Mouse (Mus musculus) liver, embryonic 14.5 days (tissue): Measurements from ENCODE around the gene Lrp5. TPM values are rescaled to one million over a fixed set of nuclear protein-coding genes. Genes with fewer than 3 reads are reported as not detected.

Experiments
- ATAC-seq: fragments of 200-750 bp; cut with Nextera tagmentation; 2 replicates; pipeline ENCODE4 v1.8.0; 2017; ENCODE audit warnings: moderate number of reproducible peaks, mild to moderate bottlenecking, moderate library complexity; ENCODE audit not compliant: insufficient read depth
- DNase-seq, 3 experiments: peaks; one replicate each; pipeline ENCODE4 v3.0.0-alpha.2; 2012 to 2013; ENCODE audit warnings: low read depth in 3 of 3, low spot score in 3 of 3
- H3K27ac ChIP-seq: fragments of 300-500 bp; sonication (generic); 2 replicates; pipeline ENCODE4 v1.5.1; 2014; ENCODE audit warnings: moderate library complexity, mild to moderate bottlenecking, control low read depth, inconsistent platforms
- H3K27me3 ChIP-seq: fragments of 300-500 bp; sonication (generic); 2 replicates; pipeline ENCODE4 v1.6.1; 2014; ENCODE audit warnings: mild to moderate bottlenecking, low read length, moderate library complexity; ENCODE audit not compliant: control insufficient read depth, insufficient read depth
- H3K36me3 ChIP-seq: fragments of 300-500 bp; sonication (generic); replicated peaks from 2 replicates; pipeline ENCODE4 v1.6.1; 2014; ENCODE audit warnings: low read depth; ENCODE audit not compliant: control insufficient read depth, insufficient read depth
- H3K4me1 ChIP-seq, 2 experiments: fragments of 200-500 bp in 1 of 2; fragments of 300-500 bp in 1 of 2; sonication (generic) in 1 of 2; replicated peaks; 2 replicates each; pipeline ENCODE4 v1.6.1; 2012 to 2014; ENCODE audit warnings: antibody characterized with exemption in 1 of 2, inconsistent platforms in 1 of 2, low read length in 1 of 2; ENCODE audit not compliant: control insufficient read depth in 2 of 2, insufficient read depth in 2 of 2
- H3K4me2 ChIP-seq: fragments of 300-500 bp; sonication (generic); 2 replicates; pipeline ENCODE4 v1.6.1; 2014; ENCODE audit warnings: low read depth, mild to moderate bottlenecking, control low read depth, moderate library complexity
- H3K4me3 ChIP-seq, 2 experiments: fragments of 200-500 bp in 1 of 2; fragments of 300-500 bp in 1 of 2; sonication (generic) in 1 of 2; 2 replicates each; pipeline ENCODE4 v1.5.1; 2012 to 2014; ENCODE audit warnings: low read depth in 2 of 2, low read length in 2 of 2, mild to moderate bottlenecking in 2 of 2, control low read depth in 1 of 2, inconsistent platforms in 1 of 2, moderate library complexity in 1 of 2; ENCODE audit not compliant: insufficient read depth in 1 of 2
- H3K9ac ChIP-seq: fragments of 300-500 bp; sonication (generic); replicated peaks from 2 replicates; pipeline ENCODE4 v1.6.1; 2014; ENCODE audit warnings: mild to moderate bottlenecking, control low read depth, moderate library complexity
- H3K9me3 ChIP-seq: fragments of 300-500 bp; sonication (generic); 2 replicates; pipeline ENCODE4 v1.6.1; 2016; ENCODE audit warnings: low read length, mixed read lengths; ENCODE audit not compliant: control insufficient read depth
- CTCF ChIP-seq: IDR thresholded peaks from 2 replicates; pipeline ENCODE4 v1.5.1; 2016; ENCODE audit warnings: antibody characterized with exemption, low read depth, control low read depth
- EP300 ChIP-seq: IDR thresholded peaks from 2 replicates; pipeline ENCODE4 v1.6.1; 2016; ENCODE audit warnings: antibody characterized with exemption, low read depth
- WGBS: fragments of 180-500 bp; shearing (Covaris S2); extraction: QIAGEN DNeasy Blood & Tissue Kit; methylation state at CpG from one replicate; pipeline ENCODE4 v1.1.7; 2014; ENCODE audit not compliant: insufficient replicate concordance; 5-methylcytosine and 5-hydroxymethylcytosine counted together
- polyA plus RNA-seq, 2 experiments: library from polyadenylated mRNA; depleted of rRNA in 1 of 2; stranded (reverse) in 1 of 2; unstranded in 1 of 2; fragments of >200 nt; fragmentation: Nextera tagmentation in 1 of 2; extraction: Ambion mirVana in 1 of 2; gene quantifications; 2 replicates each; pipeline versions ENCODE4 v1.2.1 to v1.2.3; 2012 to 2014

Lrp5 gene
- polyA plus RNA-seq, 2 experiments, result 2.3 to 6.8 TPM

DNA sequence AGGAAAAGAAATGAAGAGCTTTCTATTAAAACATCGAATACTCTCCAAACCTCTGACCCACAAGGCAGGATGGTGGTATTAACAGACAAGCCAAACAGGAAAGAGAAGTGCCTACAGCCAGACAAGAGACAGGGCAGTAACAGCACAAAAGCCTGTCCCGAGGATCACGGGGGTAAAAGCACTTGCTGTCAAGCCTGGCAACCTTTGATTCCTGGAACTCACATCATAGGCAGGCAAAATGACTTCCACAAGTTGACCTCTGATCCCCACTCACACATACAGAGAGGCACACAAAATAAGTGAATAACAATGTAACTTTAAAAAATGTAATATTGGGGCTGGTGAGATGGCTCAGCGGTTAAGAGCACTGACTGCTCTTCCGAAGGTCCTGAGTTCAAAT, 146.9 kb downstream of the Lrp5 start:
- no peak for DNase-seq
- ATAC-seq, result no peak
- Histone ChIP-seq H3K4me3 (no peak overlapping the region), H3K9ac (no peak overlapping the region), H3K27me3 (no peaks in the 10 kb centered on the region), H3K4me1 (peaks cover 2 to 4% of the 10 kb centered on the region in 2 experiments; a peak in 2 of 4 replicates), H3K4me2 (no peak overlapping the region), H3K36me3 (peaks cover 10% of the 10 kb centered on the region), H3K9me3 (no peaks in the 10 kb centered on the region), H3K27ac (no peak overlapping the region)
- 59% methylated on average over 5 of the region's 5 CpGs for WGBS
- TF ChIP-seq EP300 (no peak), CTCF (no peak)

GRCm38 (mm10) chr19:3537658-3538057, 148.7 kb downstream of the Lrp5 start:
- ATAC-seq (no peak), DNase-seq (no peak)
- Histone ChIP-seq H3K4me2 (no peak overlapping the region), H3K9me3 (no peaks in the 10 kb centered on the region), H3K4me3 (no peak overlapping the region), H3K27ac (no peak overlapping the region), H3K9ac (no peak overlapping the region), H3K4me1 (peaks cover 6 to 7% of the 10 kb centered on the region in 2 experiments; a peak in 2 of 4 replicates), H3K36me3 (peaks cover 5% of the 10 kb centered on the region), H3K27me3 (no peaks in the 10 kb centered on the region)
- WGBS, result 89% methylated on average over 6 of the region's 6 CpGs
- no peak for TF ChIP-seq CTCF
- TF ChIP-seq EP300, result no peak

- Histone ChIP-seq H3K27me3 (no peaks in the 10 kb centered on the region), H3K4me3 (no peak overlapping the region), H3K4me1 (peaks cover 6 to 7% of the 10 kb centered on the region in 2 experiments; a peak in 2 of 4 replicates), H3K9me3 (no peaks in the 10 kb centered on the region), H3K4me2 (no peak overlapping the region), H3K9ac (no peak overlapping the region), H3K36me3 (no peaks in the 10 kb centered on the region), H3K27ac (no peak overlapping the region)
- TF ChIP-seq CTCF (no peak), EP300 (no peak)
- WGBS, result 77% methylated on average over 3 of the region's 3 CpGs
- no peak for ATAC-seq
- no peak for DNase-seq
These were observed 151.4 kb downstream of the Lrp5 start for GRCm38 (mm10) chr19:3534945-3535344.

Other genes starting within 250 kb of the Lrp5 start
- 19.2 and 22.6 TPM in 2 replicates for gene Ppp6r3, start 110.8 kb downstream of the Lrp5 start, polyA plus RNA-seq (2012; rRNA removed)
- gene Ppp6r3, start 110.8 kb downstream of the Lrp5 start, polyA plus RNA-seq (2014; fragmentation: Nextera tagmentation; extraction: Ambion mirVana), result 22.6 and 24.2 TPM in 2 replicates
- 10.8 and 12.1 TPM in 2 replicates for gene 1810055G02Rik, start 21.7 kb upstream of the Lrp5 start, polyA plus RNA-seq (2012; rRNA removed)
- 10.8 and 11.0 TPM in 2 replicates for gene 1810055G02Rik, start 21.7 kb upstream of the Lrp5 start, polyA plus RNA-seq (2014; fragmentation: Nextera tagmentation; extraction: Ambion mirVana)
- 4.1 and 6.3 TPM in 2 replicates for gene Kmt5b, start 80.9 kb upstream of the Lrp5 start, polyA plus RNA-seq (2012; rRNA removed)
- 5.0 and 5.4 TPM in 2 replicates for gene Kmt5b, start 80.9 kb upstream of the Lrp5 start, polyA plus RNA-seq (2014; fragmentation: Nextera tagmentation; extraction: Ambion mirVana)
- 13.2 and 17.0 TPM in 2 replicates for gene Chka, start 165.2 kb upstream of the Lrp5 start, polyA plus RNA-seq (2012; rRNA removed)
- gene Chka, start 165.2 kb upstream of the Lrp5 start, polyA plus RNA-seq (2014; fragmentation: Nextera tagmentation; extraction: Ambion mirVana), result 10.3 and 13.1 TPM in 2 replicates
- 47.1 and 48.6 TPM in 2 replicates for gene Tcirg1, start 220.6 kb upstream of the Lrp5 start, polyA plus RNA-seq (2012; rRNA removed)
- gene Tcirg1, start 220.6 kb upstream of the Lrp5 start, polyA plus RNA-seq (2014; fragmentation: Nextera tagmentation; extraction: Ambion mirVana), result 15.4 and 15.6 TPM in 2 replicates
- 118 and 126 TPM in 2 replicates for gene Ndufs8, start 226.2 kb upstream of the Lrp5 start, polyA plus RNA-seq (2012; rRNA removed)
- gene Ndufs8, start 226.2 kb upstream of the Lrp5 start, polyA plus RNA-seq (2014; fragmentation: Nextera tagmentation; extraction: Ambion mirVana), result 209 and 219 TPM in 2 replicates
- 3.3 and 3.6 TPM in 2 replicates for gene Aldh3b1, start 243.2 kb upstream of the Lrp5 start, polyA plus RNA-seq (2012; rRNA removed)
- gene Aldh3b1, start 243.2 kb upstream of the Lrp5 start, polyA plus RNA-seq (2014; fragmentation: Nextera tagmentation; extraction: Ambion mirVana), result 4.9 and 5.3 TPM in 2 replicates
- gene Unc93b1, start 248.6 kb upstream of the Lrp5 start, polyA plus RNA-seq (2012; rRNA removed), result 19.8 and 22.8 TPM in 2 replicates
- gene Unc93b1, start 248.6 kb upstream of the Lrp5 start, polyA plus RNA-seq (2014; fragmentation: Nextera tagmentation; extraction: Ambion mirVana), result 14.7 and 15.1 TPM in 2 replicates